Mouse (Mus musculus) left cerebral cortex, adult 8-10 months (tissue): ENCODE measurements around the gene Vps13d. TPM values are rescaled to one million over a fixed set of nuclear protein-coding genes. Genes with fewer than 3 reads are reported as not detected.
A peak's percentile ranks its signal among the peaks of the same experiment; 100 is the strongest.

Source experiments
- DNase-seq, 2 experiments: peaks; one replicate each; pipeline ENCODE4 v3.0.0; 2022; ENCODE audit warnings: low spot score in 2 of 2
- total RNA-seq, 4 experiments: library from RNA; stranded (reverse); gene quantifications; 2 replicates each; pipeline ENCODE4 v1.2.4; 2022

Vps13d gene
- total RNA-seq, 4 experiments from 2014 or later, result 57.5 to 69.7 (median 65.1) TPM

GRCm38 (mm10) chr4:145086509-145086908, 108.3 kb downstream of the Vps13d start:
- no peak for DNase-seq

GRCm38 (mm10) chr4:145079324-145079723, 115.5 kb downstream of the Vps13d start:
- no peak for DNase-seq

- no peak for DNase-seq
Measured at GRCm38 (mm10) chr4:145074276-145074675, 120.5 kb downstream of the Vps13d start.

GRCm38 (mm10) chr4:145073728-145074127, 121.1 kb downstream of the Vps13d start:
- DNase-seq, result no peak

- DNase-seq, result no peak
Measured at GRCm38 (mm10) chr4:145071942-145072341, 122.9 kb downstream of the Vps13d start.

GRCm38 (mm10) chr4:145067019-145067680, 127.7 kb downstream of the Vps13d start:
- DNase-seq, result no peak

GRCm38 (mm10) chr4:145066336-145067018, 128.3 kb downstream of the Vps13d start:
- no peak for DNase-seq

GRCm38 (mm10) chr4:145058749-145059442, 135.9 kb downstream of the Vps13d start:
- DNase-seq, result no peak

- no peak for DNase-seq
Measured at GRCm38 (mm10) chr4:145056346-145056745, 138.5 kb downstream of the Vps13d start.

- DNase-seq, result no peak
Measured at GRCm38 (mm10) chr4:145055792-145056191, 139.0 kb downstream of the Vps13d start.

- DNase-seq, result no peak
Measured at GRCm38 (mm10) chr4:145054369-145054768, 140.4 kb downstream of the Vps13d start.

GRCm38 (mm10) chr4:145052697-145053096, 142.1 kb downstream of the Vps13d start:
- peak in 1 of 2 experiments; percentile 64 for DNase-seq

GRCm38 (mm10) chr4:145052282-145052681, 142.5 kb downstream of the Vps13d start:
- no peak for DNase-seq

- DNase-seq, result no peak
Measured at GRCm38 (mm10) chr4:145051209-145051969, 143.4 kb downstream of the Vps13d start.

GRCm38 (mm10) chr4:145050518-145051208, 144.1 kb downstream of the Vps13d start:
- no peak for DNase-seq

GRCm38 (mm10) chr4:145047964-145048363, 146.8 kb downstream of the Vps13d start:
- DNase-seq, result no peak

GRCm38 (mm10) chr4:145046032-145046401, 148.8 kb downstream of the Vps13d start:
- no peak for DNase-seq

GRCm38 (mm10) chr4:145045312-145046031, 149.3 kb downstream of the Vps13d start:
- DNase-seq, result no peak

GRCm38 (mm10) chr4:145041223-145041870, 153.5 kb downstream of the Vps13d start:
- no peak for DNase-seq
